Mouse (Mus musculus) adipocyte (in vitro differentiated cells): ENCODE data around the gene Uckl1.
A peak's percentile ranks its signal among the peaks of the same experiment; 100 is the strongest.

ENCODE experiments used
- DNase-seq: peaks from one replicate; pipeline ENCODE4 v3.0.0-alpha.2; 2016; ENCODE audit warnings: low spot score

Gene Uckl1

GRCm38 (mm10) chr2:181572921-181573920 is 11.5 kb downstream of the Uckl1 start:
- no peak for DNase-seq

GRCm38 (mm10) chr2:181571941-181572670 is 12.6 kb downstream of the Uckl1 start:
- DNase-seq, result no peak

DNA sequence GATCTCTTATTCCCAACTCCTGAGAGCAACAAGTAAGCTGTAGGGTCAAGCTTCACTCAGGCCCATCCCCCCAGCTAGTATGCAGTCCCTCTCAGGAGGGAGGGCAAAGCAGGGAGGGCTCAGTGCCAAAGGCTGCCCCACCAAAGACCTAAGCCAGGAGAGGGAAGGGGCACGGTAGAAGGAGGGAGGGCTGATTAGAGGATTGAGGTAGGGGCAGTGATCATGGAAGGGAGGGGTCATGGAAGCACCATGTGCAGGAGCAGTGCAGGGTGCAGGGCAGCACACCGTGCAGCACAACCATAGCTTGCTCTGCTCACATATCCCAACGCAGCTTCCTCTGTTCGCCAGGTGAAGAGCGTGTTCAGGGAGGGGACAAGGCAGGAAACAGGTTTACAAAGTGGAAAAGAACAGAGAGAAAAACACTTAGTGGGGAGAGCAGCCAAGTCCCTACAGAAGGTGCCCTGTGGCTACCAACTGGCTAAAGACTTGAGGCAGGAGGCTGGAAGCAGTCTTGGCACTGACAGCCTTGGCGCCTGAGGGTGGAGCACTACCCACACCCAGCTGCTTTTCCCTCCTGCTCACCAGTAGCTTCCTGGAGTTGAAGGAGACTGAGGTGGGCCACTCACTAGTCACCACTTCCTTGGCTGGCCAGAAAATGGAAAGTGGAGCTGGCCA is 13.6 kb downstream of the Uckl1 start:
- no peak for DNase-seq

- DNase-seq, result no peak
Observed at GRCm38 (mm10) chr2:181570375-181570774, 14.3 kb downstream of the Uckl1 start.

- no peak for DNase-seq
Observed at GRCm38 (mm10) chr2:181569856-181570255, 14.8 kb downstream of the Uckl1 start.

- peak; percentile 72 for DNase-seq
Observed at GRCm38 (mm10) chr2:181568272-181569008, 16.3 kb downstream of the Uckl1 start.

GRCm38 (mm10) chr2:181567338-181567737 is 17.4 kb downstream of the Uckl1 start:
- DNase-seq, result no peak

- peak; percentile 60 for DNase-seq
Observed at GRCm38 (mm10) chr2:181553772-181554171, 30.9 kb downstream of the Uckl1 start.

- no peak for DNase-seq
Observed at GRCm38 (mm10) chr2:181550233-181550632, 34.5 kb downstream of the Uckl1 start.

GRCm38 (mm10) chr2:181548682-181549081 is 36.0 kb downstream of the Uckl1 start:
- DNase-seq, result no peak

- DNase-seq, result no peak
Observed at GRCm38 (mm10) chr2:181548227-181548626, 36.5 kb downstream of the Uckl1 start.

DNA sequence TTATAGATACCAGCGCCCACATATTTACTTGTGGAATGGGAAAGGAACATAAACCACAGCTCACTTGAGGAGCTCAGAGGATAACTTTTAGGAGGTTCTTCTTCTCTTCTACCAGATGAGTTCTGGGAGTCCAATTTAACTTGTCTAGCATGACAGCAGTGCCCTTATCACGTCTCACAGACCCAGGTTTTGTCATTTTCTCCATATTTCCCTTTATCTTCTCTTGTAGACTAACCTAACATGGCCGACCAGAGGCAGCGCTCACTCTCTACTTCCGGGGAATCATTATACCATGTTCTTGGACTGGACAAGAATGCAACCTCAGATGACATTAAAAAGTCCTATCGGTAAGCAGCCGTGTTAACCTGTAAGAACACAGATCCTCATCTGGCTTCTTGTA is 38.5 kb downstream of the Uckl1 start:
- no peak for DNase-seq

DNA sequence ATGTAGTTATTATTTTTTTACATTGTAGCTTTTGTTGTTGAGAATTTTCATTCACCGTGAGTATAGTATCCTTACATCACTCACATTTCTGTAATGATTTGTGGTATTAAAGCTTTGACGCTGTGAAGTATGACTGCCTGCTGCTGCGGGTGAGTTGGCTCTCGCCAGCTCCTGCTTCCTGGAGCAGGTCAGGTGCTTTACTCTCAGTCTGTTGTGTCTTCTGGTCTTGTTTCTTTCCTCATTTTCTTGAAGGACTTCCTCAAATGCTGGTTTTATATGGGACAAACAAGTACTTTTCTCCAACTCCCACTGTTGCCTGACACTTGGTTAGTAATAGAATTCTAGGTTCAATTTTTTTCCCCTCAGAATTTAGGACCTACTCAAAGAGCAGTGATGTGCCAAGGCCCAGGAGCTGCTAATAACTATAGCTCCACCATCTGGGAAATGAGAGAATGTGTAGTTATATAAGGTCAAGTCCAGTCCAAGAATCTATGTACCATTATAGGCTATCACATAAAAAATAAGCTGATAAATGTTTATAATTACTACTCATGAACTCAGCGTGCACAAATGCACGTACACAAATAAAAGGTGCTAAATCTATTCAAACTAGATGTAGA is 42.8 kb downstream of the Uckl1 start:
- no peak for DNase-seq

GRCm38 (mm10) chr2:181537444-181538047 is 47.1 kb downstream of the Uckl1 start:
- no peak for DNase-seq

DNA sequence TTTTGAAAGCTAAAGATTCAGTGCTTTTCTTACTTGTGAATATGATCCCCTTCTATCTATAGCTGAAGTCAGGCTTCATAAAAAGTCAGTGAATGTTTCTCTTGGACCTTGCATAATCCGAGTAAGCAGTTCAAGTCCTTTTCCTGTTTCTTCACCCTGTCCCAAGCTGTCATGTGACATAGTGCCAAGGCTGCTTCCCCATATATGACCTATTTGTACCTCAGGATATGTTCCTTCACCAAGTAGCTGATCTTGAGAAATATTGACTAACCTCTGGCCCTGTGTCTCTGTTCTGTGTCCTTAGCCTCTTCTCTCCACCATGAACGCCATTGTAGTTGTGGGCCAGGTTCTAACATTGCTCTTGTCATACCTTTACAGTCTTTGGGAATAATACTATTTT is 48.3 kb downstream of the Uckl1 start:
- peak; percentile 41 for DNase-seq

DNA sequence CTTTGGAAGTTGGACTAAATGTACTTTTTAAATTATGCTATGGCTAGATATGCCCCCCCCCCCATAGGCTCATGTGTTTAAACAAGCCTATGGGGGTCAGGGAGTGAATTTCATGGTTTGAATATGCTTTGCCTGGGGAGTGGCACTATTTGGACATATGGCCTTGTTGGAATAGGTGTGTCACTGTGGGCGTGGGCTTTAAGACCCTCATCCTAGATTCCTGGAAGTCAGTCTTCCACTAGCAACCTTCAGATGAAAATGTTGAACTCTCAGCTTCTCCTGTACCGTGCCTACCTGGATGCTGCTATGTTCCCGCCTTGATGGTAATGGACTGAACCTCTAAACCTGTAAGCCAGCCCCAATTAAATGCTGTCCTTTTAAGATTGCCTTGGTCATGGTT is 52.1 kb downstream of the Uckl1 start:
- no peak for DNase-seq

GRCm38 (mm10) chr2:181529076-181529475 is 55.6 kb downstream of the Uckl1 start:
- peak; percentile 37 for DNase-seq

DNA sequence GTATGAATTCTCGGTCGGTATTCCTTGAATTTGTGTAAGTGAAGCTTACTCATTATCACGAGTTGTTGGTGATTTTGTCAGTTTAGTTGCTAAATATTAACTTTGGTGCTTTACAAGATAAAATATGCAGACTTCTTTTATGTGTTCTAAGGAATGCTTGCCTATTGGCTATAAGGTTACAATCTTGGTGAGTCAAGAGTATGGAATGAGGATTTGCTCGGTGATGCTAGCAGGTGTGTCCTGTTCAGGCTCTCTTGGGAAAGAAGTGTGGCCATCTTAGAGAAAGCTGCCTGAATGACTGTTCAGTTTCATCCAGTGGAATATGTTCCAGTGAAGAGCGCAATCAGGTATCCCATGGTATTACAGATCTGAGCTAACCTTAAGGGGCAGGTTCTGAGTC is 59.2 kb downstream of the Uckl1 start:
- no peak for DNase-seq

DNA sequence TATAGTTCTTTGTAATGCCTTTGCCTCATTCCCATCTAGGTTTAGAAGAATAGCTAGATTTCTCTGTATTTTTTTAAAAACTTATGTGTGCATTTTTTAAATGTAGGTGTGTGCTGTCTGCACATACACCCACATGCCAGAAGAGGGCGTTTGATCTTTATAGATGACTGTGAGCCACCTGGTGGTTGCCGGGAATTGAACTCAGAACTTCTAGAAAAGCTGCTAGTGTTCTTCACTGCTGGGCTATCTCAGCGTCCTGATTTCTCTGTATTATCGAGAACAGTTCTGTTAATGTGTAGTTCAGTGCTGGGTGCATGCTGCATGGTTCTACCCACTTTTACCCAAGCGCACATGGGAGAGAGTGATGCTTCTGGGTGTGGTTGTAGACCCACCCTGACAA is 61.9 kb downstream of the Uckl1 start:
- peak; percentile 45 for DNase-seq

DNA sequence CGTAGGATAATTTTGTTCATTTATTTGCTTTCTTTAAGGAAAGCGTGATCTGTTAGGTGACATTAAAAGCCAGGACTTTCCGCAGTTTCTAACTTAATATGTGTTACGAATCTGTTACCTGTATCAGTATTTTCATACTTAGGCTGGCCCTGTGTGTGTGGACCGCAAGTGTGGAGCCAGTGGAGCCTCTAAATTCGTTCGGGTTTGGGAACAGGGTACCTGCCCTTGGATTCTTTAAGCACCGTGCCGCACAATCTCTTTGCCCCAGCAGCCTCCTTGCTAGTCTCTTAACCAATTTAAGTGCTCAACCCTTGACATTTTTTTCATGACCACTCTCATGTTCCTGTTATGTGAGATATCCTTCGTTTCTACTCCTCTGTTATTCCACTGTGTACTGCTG is 63.2 kb downstream of the Uckl1 start:
- DNase-seq, result no peak

GRCm38 (mm10) chr2:181520936-181521227 is 63.8 kb downstream of the Uckl1 start:
- no peak for DNase-seq
